Mouse (Mus musculus) gastrocnemius, postnatal 4 days (tissue): ENCODE measurements around the gene Polrmt. TPM values are rescaled to one million over a fixed set of nuclear protein-coding genes. Genes with fewer than 3 reads are reported as not detected.
A peak's percentile ranks its signal among the peaks of the same experiment; 100 is the strongest.
"Not testable (repeated sequence)": the region's sequence is repeated elsewhere in the genome, so short reads cannot be mapped to it uniquely, and the experiment has no call there.

Experiments
- DNase-seq, 2 experiments: peaks; one replicate each; pipeline ENCODE4 v3.0.0; 2021 to 2022; ENCODE audit warnings: low spot score in 2 of 2, mixed read lengths in 2 of 2
- total RNA-seq, 2 experiments: library from RNA; stranded (reverse); gene quantifications; 2 replicates each; pipeline ENCODE4 v1.2.3; 2021

Polrmt gene
- total RNA-seq, 2 experiments from 2014 or later, result 25.5 to 27.8 TPM

GRCm38 (mm10) chr10:79712499-79713126, 33.8 kb downstream of the Polrmt start:
- peak; percentile 68 to 79 for DNase-seq

- DNase-seq, result no peak
These were observed 34.4 kb downstream of the Polrmt start for GRCm38 (mm10) chr10:79712029-79712428.

- DNase-seq, result no peak
These were observed 37.1 kb downstream of the Polrmt start for GRCm38 (mm10) chr10:79709307-79709706.

- no peak for DNase-seq
These were observed 37.7 kb downstream of the Polrmt start for GRCm38 (mm10) chr10:79708668-79709067.

- no peak for DNase-seq
These were observed 38.6 kb downstream of the Polrmt start for GRCm38 (mm10) chr10:79707759-79708158.

- DNase-seq, result no peak
These were observed 39.2 kb downstream of the Polrmt start for GRCm38 (mm10) chr10:79707162-79707561.

- no peak for DNase-seq
These were observed 39.8 kb downstream of the Polrmt start for GRCm38 (mm10) chr10:79706406-79707094.

- DNase-seq, result no peak
These were observed 40.4 kb downstream of the Polrmt start for GRCm38 (mm10) chr10:79705951-79706350.

GRCm38 (mm10) chr10:79704970-79705360, 41.4 kb downstream of the Polrmt start:
- no peak for DNase-seq

- DNase-seq, result peak; percentile 98 to 99
These were observed 42.1 kb downstream of the Polrmt start, which contains the start of gene Bsg for GRCm38 (mm10) chr10:79704065-79704969. Bsg (plus strand) TSS chr10:79704491.

- DNase-seq, result no peak
These were observed 42.8 kb downstream of the Polrmt start for GRCm38 (mm10) chr10:79703541-79703940.

- DNase-seq, result not testable (repeated sequence)
These were observed 43.4 kb downstream of the Polrmt start for GRCm38 (mm10) chr10:79702970-79703369.

- no peak for DNase-seq
These were observed 44.8 kb downstream of the Polrmt start for GRCm38 (mm10) chr10:79701443-79702129.

- DNase-seq, result no peak
These were observed 45.7 kb downstream of the Polrmt start for GRCm38 (mm10) chr10:79700676-79701075.

- DNase-seq, result no peak
These were observed 47.9 kb downstream of the Polrmt start for GRCm38 (mm10) chr10:79698459-79698858.

GRCm38 (mm10) chr10:79697916-79698315, 48.5 kb downstream of the Polrmt start:
- no peak for DNase-seq

GRCm38 (mm10) chr10:79696129-79696651, 50.2 kb downstream of the Polrmt start:
- no peak for DNase-seq

GRCm38 (mm10) chr10:79695231-79696128, 50.9 kb downstream of the Polrmt start:
- DNase-seq, result peak; percentile 66 to 83

GRCm38 (mm10) chr10:79694379-79694655, 52.1 kb downstream of the Polrmt start:
- no peak for DNase-seq
